Mouse (Mus musculus): ENCODE measurements at regions not wholly inside any gene's neighbourhood (a gene's known extent, or its start where the extent isn't known, plus 50 kb on each side); places are given as distances from the start of the nearest gene placed in this dataset.

- no peaks in the 10 kb centered on the region for H3K4me1 ChIP-seq (ENCODE audit: control insufficient read depth, insufficient read depth, low read length)
- no peaks in the 10 kb centered on the region for H3K9me3 ChIP-seq (replicated peaks; ENCODE audit: control insufficient read depth, low read length)
- H3K27ac ChIP-seq (ENCODE audit: low read depth, low read length) = no peak overlapping the region
- no peak overlapping the region for H3K4me3 ChIP-seq (ENCODE audit: low read depth, low read length)
- no peaks in the 10 kb centered on the region for H3K36me3 ChIP-seq (ENCODE audit: control insufficient read depth, insufficient read depth, low read length)
- no peak for DNase-seq (ENCODE audit: low spot score)
- no peak for ATAC-seq
- 85% methylated on average over 5 of the region's 5 CpGs for WGBS
- no peak overlapping the region for H3K9ac ChIP-seq (ENCODE audit: low read length)
- H3K4me2 ChIP-seq (ENCODE audit: low read length) = no peak overlapping the region
- no peaks in the 10 kb centered on the region for H3K27me3 ChIP-seq (replicated peaks; ENCODE audit: control insufficient read depth, insufficient read depth, low read length)
Measured at GRCm38 (mm10) chr1:138908860-138909259, 52.2 kb upstream of the 2310009B15Rik start.

DNA sequence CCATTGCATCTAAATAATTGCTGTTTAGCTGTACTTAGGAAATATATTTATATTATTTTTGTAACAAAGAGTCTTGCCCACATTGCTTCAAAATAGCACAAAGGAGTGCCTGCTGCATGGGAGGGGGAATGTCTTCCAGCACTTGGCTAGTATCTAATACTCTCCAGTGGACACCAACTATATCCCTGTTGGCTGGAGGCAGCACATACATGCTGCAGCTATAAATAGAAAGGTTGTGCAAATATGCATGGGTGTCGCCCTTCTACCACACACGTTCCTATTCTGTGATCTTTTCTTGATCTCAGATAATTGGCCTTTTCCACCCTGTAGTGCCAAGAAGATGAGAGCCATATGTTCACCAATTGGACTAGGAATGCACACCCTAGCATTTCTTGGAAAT is 53.0 kb upstream of the 2310009B15Rik start:
- ATAC-seq (no peak), DNase-seq (ENCODE audit: low spot score) (no peak)
- no peaks in the 10 kb centered on the region for H3K4me1 ChIP-seq (ENCODE audit: control insufficient read depth, insufficient read depth, low read length)
- H3K4me3 ChIP-seq (ENCODE audit: low read depth, low read length) = no peak overlapping the region
- no peak overlapping the region for H3K4me2 ChIP-seq (ENCODE audit: low read length)
- H3K27me3 ChIP-seq (replicated peaks; ENCODE audit: control insufficient read depth, insufficient read depth, low read length) = no peaks in the 10 kb centered on the region
- no peak overlapping the region for H3K9ac ChIP-seq (ENCODE audit: low read length)
- H3K27ac ChIP-seq (ENCODE audit: low read depth, low read length) = no peak overlapping the region
- no peaks in the 10 kb centered on the region for H3K36me3 ChIP-seq (ENCODE audit: control insufficient read depth, insufficient read depth, low read length)
- WGBS = 52% methylated on average over 2 of the region's 2 CpGs
- H3K9me3 ChIP-seq (replicated peaks; ENCODE audit: control insufficient read depth, low read length) = no peaks in the 10 kb centered on the region

DNA sequence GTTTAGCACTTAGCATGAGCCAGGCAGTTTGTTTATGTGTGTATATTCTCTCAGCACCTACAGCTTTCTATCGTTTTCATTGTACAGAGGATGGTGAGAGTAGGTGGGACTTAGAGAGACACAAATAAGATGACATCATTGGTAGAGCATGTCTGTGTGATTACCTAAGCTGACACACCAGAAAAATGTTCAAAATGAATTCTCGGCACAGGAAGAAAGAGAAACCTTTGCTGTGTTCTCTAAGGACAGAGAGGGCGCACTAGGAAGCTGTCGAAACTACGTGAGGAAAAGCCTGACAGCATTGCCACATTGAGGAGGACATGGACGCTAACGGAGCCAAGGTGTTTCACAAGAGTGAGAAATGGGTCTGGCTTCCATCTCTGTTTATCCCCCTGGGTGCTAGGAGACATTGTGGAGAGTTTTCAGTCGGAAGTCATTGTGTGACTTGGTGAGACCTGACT is 51.0 kb upstream of the Dennd1b start:
- Histone ChIP-seq H3K27ac (ENCODE audit: low read depth, low read length) (no peak overlapping the region), H3K4me2 (ENCODE audit: low read length) (no peak overlapping the region), H3K9me3 (replicated peaks; ENCODE audit: control insufficient read depth, low read length) (no peaks in the 10 kb centered on the region), H3K4me3 (ENCODE audit: low read depth, low read length) (no peak overlapping the region), H3K9ac (ENCODE audit: low read length) (no peak overlapping the region), H3K4me1 (ENCODE audit: control insufficient read depth, insufficient read depth, low read length) (no peaks in the 10 kb centered on the region), H3K36me3 (ENCODE audit: control insufficient read depth, insufficient read depth, low read length) (no peaks in the 10 kb centered on the region), H3K27me3 (replicated peaks; ENCODE audit: control insufficient read depth, insufficient read depth, low read length) (no peaks in the 10 kb centered on the region)
- DNase-seq (ENCODE audit: low spot score) (peak; percentile 25), ATAC-seq (no peak)
- 42% methylated on average over 8 of the region's 8 CpGs for WGBS

DNA sequence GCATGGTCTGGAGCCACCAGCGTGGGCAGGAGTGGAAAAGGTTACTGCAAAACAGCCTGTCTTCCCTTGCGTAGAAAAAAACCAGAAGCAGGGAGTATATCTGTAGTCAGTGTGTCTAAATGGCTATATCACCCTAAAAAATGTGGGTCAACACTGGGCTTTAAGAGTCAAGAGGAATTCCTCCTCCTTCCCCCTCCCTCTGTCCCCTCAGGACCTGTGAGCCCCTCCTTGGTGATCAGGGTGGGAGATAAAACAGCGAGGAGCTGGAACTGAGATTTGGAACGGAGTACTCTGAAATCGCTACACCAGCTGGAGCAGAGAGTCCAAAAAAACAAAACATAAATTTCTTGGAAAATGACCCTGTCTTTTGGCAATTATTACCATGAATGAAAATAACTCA is 50.3 kb upstream of the Dennd1b start:
- 87% methylated on average over 5 of the region's 5 CpGs for WGBS
- no peaks in the 10 kb centered on the region for H3K9me3 ChIP-seq (replicated peaks; ENCODE audit: control insufficient read depth, low read length)
- no peaks in the 10 kb centered on the region for H3K27me3 ChIP-seq (replicated peaks; ENCODE audit: control insufficient read depth, insufficient read depth, low read length)
- no peak overlapping the region for H3K9ac ChIP-seq (ENCODE audit: low read length)
- H3K4me3 ChIP-seq (ENCODE audit: low read depth, low read length) = no peak overlapping the region
- DNase-seq (ENCODE audit: low spot score) (peak; percentile 7), ATAC-seq (no peak)
- no peaks in the 10 kb centered on the region for H3K36me3 ChIP-seq (ENCODE audit: control insufficient read depth, insufficient read depth, low read length)
- no peak overlapping the region for H3K4me2 ChIP-seq (ENCODE audit: low read length)
- no peaks in the 10 kb centered on the region for H3K4me1 ChIP-seq (ENCODE audit: control insufficient read depth, insufficient read depth, low read length)
- H3K27ac ChIP-seq (ENCODE audit: low read depth, low read length) = no peak overlapping the region

- no peak overlapping the region for H3K27ac ChIP-seq (ENCODE audit: low read depth, low read length)
- no peak overlapping the region for H3K4me3 ChIP-seq (ENCODE audit: low read depth, low read length)
- H3K9me3 ChIP-seq (replicated peaks; ENCODE audit: control insufficient read depth, low read length) = no peaks in the 10 kb centered on the region
- no peaks in the 10 kb centered on the region for H3K4me1 ChIP-seq (ENCODE audit: control insufficient read depth, insufficient read depth, low read length)
- no peak overlapping the region for H3K4me2 ChIP-seq (ENCODE audit: low read length)
- H3K27me3 ChIP-seq (replicated peaks; ENCODE audit: control insufficient read depth, insufficient read depth, low read length) = no peaks in the 10 kb centered on the region
- H3K9ac ChIP-seq (ENCODE audit: low read length) = no peak overlapping the region
- 94% methylated on average over 4 of the region's 4 CpGs for WGBS
- DNase-seq (ENCODE audit: low spot score) (no peak), ATAC-seq (no peak)
- no peaks in the 10 kb centered on the region for H3K36me3 ChIP-seq (ENCODE audit: control insufficient read depth, insufficient read depth, low read length)
Measured at GRCm38 (mm10) chr1:138913428-138913827, 49.8 kb upstream of the Dennd1b start.

All from forebrain, embryonic 14.5 days (tissue).